Mouse (Mus musculus) G1E (cell line): ENCODE measurements around the gene Kcna7.

ENCODE experiments used
- CTCF ChIP-seq: IDR thresholded peaks from 2 replicates; pipeline ENCODE4 v1.5.1; 2012; ENCODE audit warnings: low read depth, low read length, inconsistent platforms, mixed read lengths
- GATA2 ChIP-seq: IDR thresholded peaks from 2 replicates; pipeline ENCODE4 v1.6.1; 2012; ENCODE audit warnings: low read depth, low read length, inconsistent platforms, borderline replicate concordance

- no peak for TF ChIP-seq CTCF
- TF ChIP-seq GATA2 = no peak
These were observed 31.6 kb downstream of the Kcna7 start for GRCm38 (mm10) chr7:45437046-45437445.
